Mouse (Mus musculus): ENCODE results near the gene Trp53.
"Not testable (repeated sequence)": the region's sequence is repeated elsewhere in the genome, so short reads cannot be mapped to it uniquely, and the experiment has no call there.

The Trp53 gene

DNA sequence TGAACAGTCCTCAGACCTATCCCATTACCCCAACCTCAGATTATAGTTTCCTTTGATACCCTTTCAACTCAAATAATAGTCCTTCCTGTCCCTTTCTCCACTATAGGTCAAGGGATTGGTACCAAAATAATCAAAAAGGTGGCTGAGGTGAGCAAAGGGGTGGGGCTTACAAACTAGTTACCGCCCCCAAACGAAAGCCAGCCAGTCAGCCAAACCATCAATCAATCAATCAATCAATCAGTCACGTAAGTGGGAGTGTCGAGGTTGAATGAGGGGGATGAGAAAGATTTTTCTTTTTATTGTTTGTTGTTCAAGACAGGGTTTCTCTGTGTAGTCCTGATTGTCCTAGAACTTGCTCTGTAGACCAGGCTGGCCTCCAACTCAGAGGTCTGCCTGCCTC is 42.8 kb downstream of the Trp53 start:
- DNase-seq (ENCODE audit: extremely low spot score, low read depth, low spot score): no peak

DNA sequence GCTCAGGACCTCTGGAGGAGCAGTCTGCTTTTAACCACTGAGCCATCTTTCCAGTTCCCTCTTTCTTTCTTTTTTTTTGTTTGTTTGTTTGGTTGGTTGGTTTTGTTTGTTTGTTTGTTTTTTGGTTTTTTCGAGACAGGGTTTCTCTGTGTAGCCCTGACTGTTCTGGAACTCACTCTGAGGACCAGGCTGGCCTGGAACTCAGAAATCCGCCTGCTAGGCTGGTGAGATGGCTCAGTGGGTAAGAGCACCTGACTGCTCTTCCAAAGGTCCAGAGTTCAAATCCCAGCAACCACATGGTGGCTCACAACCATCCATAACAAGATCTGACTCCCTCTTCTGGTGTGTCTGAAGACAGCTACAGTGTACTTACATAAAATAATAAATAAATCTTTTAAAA is 44.2 kb downstream of the Trp53 start:
- not testable (repeated sequence) for DNase-seq (ENCODE audit: extremely low spot score, low read depth, low spot score)

DNA sequence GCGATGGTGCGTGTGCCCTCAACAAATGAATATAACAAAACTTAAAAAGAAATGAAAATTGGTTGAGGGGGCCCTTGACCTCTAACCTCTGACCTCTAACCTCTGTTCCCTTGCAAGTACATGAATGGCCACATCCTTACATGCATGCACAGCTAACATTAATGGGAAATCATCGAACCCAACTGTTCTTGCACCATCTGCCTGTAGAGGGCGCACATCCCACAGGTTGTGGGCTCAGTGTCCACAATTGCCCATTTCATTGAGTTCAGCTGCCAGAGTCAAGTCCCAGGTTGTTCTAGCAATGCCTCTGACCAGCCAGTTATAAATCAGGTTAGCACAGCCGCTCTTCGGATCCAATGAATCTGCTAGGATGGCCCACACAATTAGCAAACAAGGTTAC is 48.1 kb downstream of the Trp53 start:
- DNase-seq (ENCODE audit: extremely low spot score, low read depth, low spot score): peak; percentile 88

DNA sequence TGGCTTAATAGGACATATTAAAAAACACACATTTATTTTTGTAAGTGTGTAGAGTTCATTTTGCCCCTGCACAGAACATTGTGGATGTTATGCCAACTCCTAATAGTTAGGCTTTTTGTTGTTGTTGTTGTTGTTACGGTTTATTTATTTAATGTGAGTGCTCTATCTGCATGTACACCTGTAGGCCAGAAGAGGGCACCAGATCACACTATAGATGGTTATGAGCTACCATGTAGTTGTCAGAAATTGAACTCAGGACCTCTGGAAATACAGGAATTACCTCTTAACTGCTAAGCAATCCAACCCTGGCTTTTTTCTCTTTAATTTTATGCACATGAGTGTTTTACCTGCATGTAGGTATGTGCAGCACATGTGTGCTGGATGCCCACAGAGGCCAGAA is 49.6 kb downstream of the Trp53 start:
- no peak for DNase-seq (ENCODE audit: extremely low spot score, low read depth, low spot score)

DNA sequence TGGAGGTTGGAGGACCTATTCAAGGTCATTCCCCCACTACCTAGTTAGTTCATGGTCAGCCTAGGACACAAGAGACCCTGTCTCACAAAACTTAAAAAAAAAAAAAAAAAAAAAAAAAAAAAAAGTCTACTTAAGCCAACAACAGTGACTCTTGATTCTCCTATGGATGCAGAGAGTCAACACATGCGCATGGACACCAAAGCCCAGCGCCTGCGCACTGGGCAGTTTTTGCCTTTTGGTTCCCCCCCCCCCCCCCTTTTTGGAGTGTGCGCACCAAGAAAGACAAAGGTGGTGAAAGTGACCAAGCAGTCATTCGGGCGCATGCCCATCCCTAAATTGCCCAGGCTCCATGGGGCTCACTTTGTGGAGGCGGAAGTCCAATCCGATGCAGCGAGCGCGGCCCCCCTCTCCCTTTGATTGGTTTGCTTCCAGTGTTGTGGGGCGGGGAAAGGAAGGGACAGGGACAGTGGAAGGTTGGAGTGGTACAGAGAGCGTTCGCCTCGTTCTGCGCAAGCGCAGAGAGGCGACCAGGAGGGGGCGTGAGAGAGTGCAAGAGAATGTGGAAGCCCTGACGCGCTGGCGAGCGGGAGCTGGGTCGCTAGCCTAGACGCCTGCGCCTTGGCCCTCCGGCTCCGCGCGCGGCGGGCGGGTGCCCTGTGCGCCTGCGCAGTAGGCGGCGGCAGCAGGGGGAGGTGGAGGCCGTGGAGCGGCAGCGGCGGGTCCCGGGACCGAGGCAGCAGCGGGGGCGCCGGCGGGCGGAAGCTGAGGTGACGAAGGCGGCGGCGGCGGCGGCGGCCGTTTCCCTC is 52.3 kb downstream of the Trp53 start, which contains the start of gene Fxr2:
TSS of gene Fxr2 (plus strand) at position 707 of the 806 bp plus-strand sequence.
- DNase-seq (ENCODE audit: extremely low spot score, low read depth, low spot score): peak; percentile 100

DNA sequence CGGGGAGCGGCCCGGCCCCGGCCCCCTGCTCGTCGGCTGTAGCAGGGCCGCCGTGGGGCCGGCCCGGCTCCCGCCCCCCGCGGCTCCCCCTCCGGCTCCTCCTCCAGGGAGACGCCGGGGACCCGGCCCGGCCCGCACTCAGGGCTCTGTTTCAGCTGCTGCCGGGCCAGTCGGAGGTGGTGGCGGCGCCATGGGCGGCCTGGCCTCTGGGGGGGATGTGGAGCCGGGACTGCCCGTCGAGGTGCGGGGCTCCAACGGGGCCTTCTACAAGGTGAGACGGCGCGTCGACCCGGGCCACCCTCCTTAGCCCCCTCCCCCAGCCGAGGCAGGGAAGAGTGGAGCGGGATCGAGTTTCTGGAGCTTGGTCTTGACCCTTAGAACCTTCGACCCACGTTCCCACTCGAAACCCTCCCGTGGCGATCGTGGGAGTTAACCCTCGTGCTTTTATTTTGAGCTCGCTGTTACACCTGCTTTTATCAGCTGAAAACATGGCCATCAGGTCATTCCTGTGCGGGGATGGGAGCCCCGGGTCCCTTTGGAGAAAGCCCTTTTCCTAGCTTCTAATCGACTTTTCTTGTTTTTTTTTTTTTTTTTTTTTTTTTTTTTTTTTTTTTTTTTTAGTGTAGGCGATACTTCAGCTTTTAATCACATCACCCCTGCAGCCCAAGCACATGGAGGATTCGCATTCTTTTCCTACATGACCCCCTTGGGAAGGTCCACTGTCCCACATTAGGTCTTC is 53.1 kb downstream of the Trp53 start:
- no peak for DNase-seq (ENCODE audit: extremely low spot score, low read depth, low spot score)

DNA sequence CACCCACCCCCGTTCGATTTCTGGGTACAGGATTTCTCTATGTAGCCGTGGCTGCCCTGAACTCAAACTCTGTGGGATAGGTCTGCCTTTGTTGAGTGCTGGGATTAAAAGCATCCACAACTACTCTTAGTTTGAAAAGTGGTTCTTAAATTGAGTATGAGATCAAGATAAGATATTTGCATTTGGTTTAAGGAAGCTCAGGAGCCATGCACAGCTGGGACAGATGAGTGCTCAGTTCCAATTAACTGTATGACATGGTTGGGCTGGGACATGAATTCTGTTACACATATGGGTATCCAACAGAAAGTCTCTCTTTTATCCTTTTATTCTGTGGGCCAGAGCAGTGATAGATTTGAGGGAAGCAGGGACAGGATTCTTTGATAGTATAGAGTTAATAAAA is 55.3 kb downstream of the Trp53 start:
- no peak for DNase-seq (ENCODE audit: extremely low spot score, low read depth, low spot score)

Data from hindlimb bud, embryonic 11.5 days (tissue).